Mouse (Mus musculus): ENCODE results near the gene Kmo. TPM values are rescaled to one million over a fixed set of nuclear protein-coding genes. Genes with fewer than 3 reads are reported as not detected.

Kmo gene
- 1.1 TPM in 2 replicates for polyA plus RNA-seq (2015; fragmentation: Nextera tagmentation; extraction: Ambion mirVana)

DNA sequence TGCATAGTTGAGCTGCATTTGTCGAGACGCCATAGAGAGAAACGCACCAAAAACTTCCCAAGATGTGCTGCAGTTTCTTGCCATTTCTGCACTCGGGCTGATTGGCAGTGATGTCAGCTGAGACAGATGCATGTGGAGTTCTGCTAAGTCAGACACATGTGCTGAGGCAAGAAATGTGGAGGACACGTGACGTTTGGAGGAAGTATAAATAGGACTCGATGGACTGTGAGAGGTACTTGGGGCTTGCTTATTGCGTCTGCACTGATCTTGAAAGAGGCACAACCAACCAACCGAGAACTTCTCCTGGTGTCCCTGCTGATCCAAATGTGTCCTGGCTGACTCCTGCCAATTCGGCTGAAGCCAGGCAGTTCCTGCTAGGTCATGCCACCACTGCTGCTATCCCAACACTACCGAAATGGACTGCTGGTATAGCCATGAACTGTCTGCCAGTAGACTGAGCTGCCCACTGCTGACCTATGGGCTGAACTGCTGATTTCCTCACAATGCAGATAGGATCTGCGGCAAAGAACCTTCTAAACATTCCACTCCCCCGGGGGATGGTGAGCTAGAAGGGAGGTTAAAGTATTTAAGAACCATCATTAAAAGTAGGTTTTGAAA is at the start of gene Kmo:
TSS of gene Kmo (plus strand) at position 568 of the 618 bp plus-strand sequence.
- no peak within 1 kb of the TSS for H3K27ac ChIP-seq
- no peak within 1 kb of the TSS for H3K9ac ChIP-seq
- H3K4me3 ChIP-seq (replicated peaks) = no peak within 1 kb of the TSS
- no peaks in the 10 kb centered on the region for H3K27me3 ChIP-seq (replicated peaks)
- 90% methylated on average over 13 of the region's 13 CpGs for WGBS
- H3K4me1 ChIP-seq = peaks cover 10% of the 10 kb centered on the region
- H3K9me3 ChIP-seq = no peaks in the 10 kb centered on the region
- H3K4me2 ChIP-seq = no peak within 1 kb of the TSS
- peaks cover 28% of the 10 kb centered on the region for H3K36me3 ChIP-seq
- ATAC-seq (ENCODE audit: insufficient read depth, low FRiP score, low read depth) = no peak

GRCm38 (mm10) chr1:175574129-175574528 is 46.1 kb upstream of the Kmo start:
- H3K36me3 ChIP-seq = no peaks in the 10 kb centered on the region
- H3K9ac ChIP-seq = no peak overlapping the region
- H3K27ac ChIP-seq = no peak overlapping the region
- no peaks in the 10 kb centered on the region for H3K27me3 ChIP-seq (replicated peaks)
- WGBS = 85% methylated on average over 2 of the region's 2 CpGs
- no peak overlapping the region for H3K4me3 ChIP-seq (replicated peaks)
- H3K4me2 ChIP-seq = no peak overlapping the region
- no peaks in the 10 kb centered on the region for H3K4me1 ChIP-seq
- ATAC-seq (ENCODE audit: insufficient read depth, low FRiP score, low read depth) = no peak
- H3K9me3 ChIP-seq = no peaks in the 10 kb centered on the region

GRCm38 (mm10) chr1:175578425-175579096 is 41.6 kb upstream of the Kmo start:
- no peak overlapping the region for H3K4me3 ChIP-seq (replicated peaks)
- H3K9ac ChIP-seq = no peak overlapping the region
- no peaks in the 10 kb centered on the region for H3K9me3 ChIP-seq
- H3K4me2 ChIP-seq = no peak overlapping the region
- H3K4me1 ChIP-seq = no peaks in the 10 kb centered on the region
- 63% methylated on average over 2 of the region's 2 CpGs for WGBS
- no peak for ATAC-seq (ENCODE audit: insufficient read depth, low FRiP score, low read depth)
- H3K27me3 ChIP-seq (replicated peaks) = no peaks in the 10 kb centered on the region
- H3K36me3 ChIP-seq = no peaks in the 10 kb centered on the region
- H3K27ac ChIP-seq = no peak overlapping the region

DNA sequence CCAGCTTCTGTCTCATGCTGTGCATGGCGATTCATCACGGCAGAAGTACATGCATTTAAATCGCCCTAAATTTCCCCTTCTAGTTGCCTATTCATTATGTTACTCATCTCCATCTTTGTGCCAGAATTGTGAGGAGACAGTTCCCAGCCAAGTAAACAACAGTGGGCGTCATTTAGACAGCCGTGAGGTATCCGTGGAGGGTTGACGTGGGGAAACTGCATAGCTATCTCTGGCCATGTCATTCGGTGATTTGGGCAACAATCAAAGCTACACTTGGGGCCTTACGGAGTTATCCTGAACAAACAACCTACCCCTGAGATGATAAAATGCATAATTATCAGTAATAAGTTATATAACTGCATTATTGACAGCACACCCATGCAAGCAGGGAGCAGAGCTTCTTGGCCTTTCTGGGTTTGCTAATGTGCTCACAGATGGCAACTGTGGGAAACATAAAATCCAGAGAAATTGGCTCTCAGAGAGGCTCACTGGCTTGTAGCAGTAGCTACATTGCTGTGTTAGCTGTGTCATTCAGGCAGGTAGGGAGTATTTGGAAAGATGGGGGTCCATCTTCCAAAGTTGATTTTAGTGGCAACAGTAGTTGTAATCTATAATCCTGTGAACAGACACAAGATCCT is 40.5 kb upstream of the Kmo start:
- H3K4me3 ChIP-seq (replicated peaks) = no peak overlapping the region
- no peaks in the 10 kb centered on the region for H3K27me3 ChIP-seq (replicated peaks)
- WGBS = 78% methylated on average over 9 of the region's 9 CpGs
- H3K9ac ChIP-seq = no peak overlapping the region
- no peak for ATAC-seq (ENCODE audit: insufficient read depth, low FRiP score, low read depth)
- no peaks in the 10 kb centered on the region for H3K36me3 ChIP-seq
- no peaks in the 10 kb centered on the region for H3K9me3 ChIP-seq
- H3K4me2 ChIP-seq = no peak overlapping the region
- no peaks in the 10 kb centered on the region for H3K4me1 ChIP-seq
- H3K27ac ChIP-seq = no peak overlapping the region

DNA sequence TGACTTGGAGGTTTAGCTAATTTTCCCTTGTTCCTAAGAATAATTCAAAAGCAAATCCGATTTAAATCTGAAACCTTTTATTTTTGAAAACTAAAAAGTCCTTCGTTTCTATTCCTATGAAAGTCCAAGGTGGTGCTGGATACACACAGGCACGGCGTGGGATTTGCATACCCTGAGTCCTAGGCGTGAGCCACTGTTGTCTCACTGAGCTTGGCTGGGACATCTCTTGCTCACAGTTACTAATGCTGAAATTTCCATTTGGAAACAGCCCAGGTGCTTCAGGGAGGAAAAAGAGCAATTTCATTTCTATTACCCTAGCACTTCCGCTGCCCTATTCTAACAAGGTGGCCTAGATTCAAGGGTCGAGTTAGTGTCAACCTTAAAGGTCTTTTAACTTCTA is 39.8 kb upstream of the Kmo start:
- Histone ChIP-seq H3K9me3 (no peaks in the 10 kb centered on the region), H3K4me2 (no peak overlapping the region), H3K27ac (no peak overlapping the region), H3K4me1 (no peaks in the 10 kb centered on the region), H3K4me3 (replicated peaks) (no peak overlapping the region), H3K27me3 (replicated peaks) (no peaks in the 10 kb centered on the region), H3K36me3 (no peaks in the 10 kb centered on the region), H3K9ac (no peak overlapping the region)
- no peak for ATAC-seq (ENCODE audit: insufficient read depth, low FRiP score, low read depth)
- 84% methylated on average over 7 of the region's 7 CpGs for WGBS

DNA sequence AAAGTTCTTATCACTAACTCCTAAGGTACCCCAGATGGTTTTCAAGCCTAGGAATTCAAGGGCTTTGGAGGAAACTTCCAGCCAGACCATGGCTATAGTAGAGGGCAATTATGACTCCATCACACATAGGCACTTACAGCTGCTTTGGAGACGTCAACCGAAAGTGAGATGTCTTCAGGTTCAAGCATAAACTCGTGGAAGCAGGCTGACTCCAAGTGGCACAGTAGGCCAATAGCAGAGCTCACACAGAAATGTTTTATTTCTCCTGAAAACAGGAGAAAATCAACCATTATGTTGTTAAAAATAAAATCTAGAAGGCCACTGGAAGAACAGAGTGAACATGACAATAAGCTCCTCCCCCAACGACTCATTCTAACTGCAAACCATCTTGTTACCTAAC is 37.4 kb upstream of the Kmo start:
- no peaks in the 10 kb centered on the region for H3K27me3 ChIP-seq (replicated peaks)
- WGBS = 77% methylated on average over 4 of the region's 4 CpGs

GRCm38 (mm10) chr1:175585267-175585666 is 34.9 kb upstream of the Kmo start:
- no peaks in the 10 kb centered on the region for H3K36me3 ChIP-seq
- no peak for ATAC-seq (ENCODE audit: insufficient read depth, low FRiP score, low read depth)
- no peaks in the 10 kb centered on the region for H3K9me3 ChIP-seq
- H3K9ac ChIP-seq = no peak overlapping the region
- H3K27me3 ChIP-seq (replicated peaks) = no peaks in the 10 kb centered on the region
- no peak overlapping the region for H3K4me2 ChIP-seq
- H3K4me3 ChIP-seq (replicated peaks) = no peak overlapping the region
- H3K27ac ChIP-seq = no peak overlapping the region
- H3K4me1 ChIP-seq = no peaks in the 10 kb centered on the region
- 57% methylated on average over 2 of the region's 2 CpGs for WGBS

More for the DNA sequence above, 37.4 kb upstream of the Kmo start:
- no peak overlapping the region for H3K4me3 ChIP-seq (replicated peaks)
- no peaks in the 10 kb centered on the region for H3K9me3 ChIP-seq
- no peak for ATAC-seq (ENCODE audit: insufficient read depth, low FRiP score, low read depth)
- no peak overlapping the region for H3K9ac ChIP-seq
- no peaks in the 10 kb centered on the region for H3K4me1 ChIP-seq
- no peaks in the 10 kb centered on the region for H3K36me3 ChIP-seq
- no peak overlapping the region for H3K27ac ChIP-seq
- no peak overlapping the region for H3K4me2 ChIP-seq

DNA sequence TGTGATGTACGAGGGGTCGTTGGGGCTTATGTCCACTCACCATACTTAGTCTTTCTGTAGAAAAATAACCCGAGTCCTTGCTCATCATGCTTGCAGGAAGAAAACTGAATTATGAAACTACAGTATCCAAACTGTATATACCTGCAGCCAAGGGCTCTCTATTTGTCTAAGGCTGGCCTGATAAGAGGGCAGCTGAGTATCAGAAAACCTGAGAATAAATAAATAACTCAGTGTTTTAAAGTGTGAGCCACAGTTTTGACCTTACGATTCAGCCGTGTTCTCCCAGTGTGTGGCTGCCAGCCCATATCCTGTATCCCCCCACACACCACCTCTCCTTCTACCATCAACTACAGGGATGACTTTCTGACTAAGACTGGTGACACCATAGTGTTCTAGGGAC is 33.5 kb upstream of the Kmo start:
- ATAC-seq (ENCODE audit: insufficient read depth, low FRiP score, low read depth) = peak; percentile 56; the same call in 1 of the 2 replicates
- H3K36me3 ChIP-seq = no peaks in the 10 kb centered on the region
- H3K4me2 ChIP-seq = no peak overlapping the region
- H3K4me1 ChIP-seq = no peaks in the 10 kb centered on the region
- H3K9ac ChIP-seq = no peak overlapping the region
- no peaks in the 10 kb centered on the region for H3K9me3 ChIP-seq
- no peak overlapping the region for H3K27ac ChIP-seq
- 65% methylated on average over 5 of the region's 5 CpGs for WGBS
- H3K4me3 ChIP-seq (replicated peaks) = no peak overlapping the region
- H3K27me3 ChIP-seq (replicated peaks) = no peaks in the 10 kb centered on the region

GRCm38 (mm10) chr1:175592832-175593231 is 27.3 kb upstream of the Kmo start:
- no peak overlapping the region for H3K27ac ChIP-seq
- H3K4me1 ChIP-seq = no peaks in the 10 kb centered on the region
- no peak for ATAC-seq (ENCODE audit: insufficient read depth, low FRiP score, low read depth)
- H3K27me3 ChIP-seq (replicated peaks) = no peaks in the 10 kb centered on the region
- H3K4me3 ChIP-seq (replicated peaks) = no peak overlapping the region
- no peaks in the 10 kb centered on the region for H3K36me3 ChIP-seq
- no peak overlapping the region for H3K9ac ChIP-seq
- H3K9me3 ChIP-seq = no peaks in the 10 kb centered on the region
- no peak overlapping the region for H3K4me2 ChIP-seq
- WGBS = 90% methylated on average over 1 of the region's 1 CpGs

DNA sequence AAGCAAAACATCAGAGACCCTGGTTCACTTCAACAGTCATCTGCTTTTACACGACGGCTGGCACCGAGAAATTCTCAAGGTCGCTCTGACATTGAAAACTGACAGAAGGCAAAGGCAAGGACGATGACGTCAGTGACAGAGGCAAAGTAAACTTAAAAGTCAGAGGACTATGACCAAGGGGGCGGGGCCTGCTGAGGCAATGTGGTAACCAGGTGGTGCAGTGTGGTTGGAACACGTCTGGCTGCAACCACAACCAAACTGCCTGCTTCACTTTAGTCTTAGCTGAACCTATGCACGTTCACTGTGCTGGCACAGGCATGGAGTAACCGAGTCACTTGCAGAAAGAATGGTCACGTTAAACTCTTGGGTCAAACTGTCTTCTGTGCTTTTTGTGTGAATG is 17.9 kb upstream of the Kmo start:
- H3K4me3 ChIP-seq (replicated peaks) = no peak overlapping the region
- H3K4me2 ChIP-seq = no peak overlapping the region
- no peaks in the 10 kb centered on the region for H3K27me3 ChIP-seq (replicated peaks)
- ATAC-seq (ENCODE audit: insufficient read depth, low FRiP score, low read depth) = peak; percentile 57; the same call in 1 of the 2 replicates
- peaks cover 21% of the 10 kb centered on the region for H3K36me3 ChIP-seq
- H3K4me1 ChIP-seq = no peaks in the 10 kb centered on the region
- H3K9me3 ChIP-seq = no peaks in the 10 kb centered on the region
- WGBS = 83% methylated on average over 11 of the region's 11 CpGs
- no peak overlapping the region for H3K9ac ChIP-seq
- H3K27ac ChIP-seq = no peak overlapping the region

- Histone ChIP-seq H3K9me3 (no peaks in the 10 kb centered on the region), H3K4me3 (replicated peaks) (no peak overlapping the region), H3K4me1 (no peaks in the 10 kb centered on the region), H3K36me3 (peaks cover 26% of the 10 kb centered on the region), H3K9ac (no peak overlapping the region), H3K4me2 (no peak overlapping the region), H3K27ac (no peak overlapping the region), H3K27me3 (replicated peaks) (no peaks in the 10 kb centered on the region)
- WGBS = 56% methylated on average over 6 of the region's 6 CpGs
- ATAC-seq (ENCODE audit: insufficient read depth, low FRiP score, low read depth) = no peak
Observed at GRCm38 (mm10) chr1:175603390-175603789, 16.8 kb upstream of the Kmo start.

DNA sequence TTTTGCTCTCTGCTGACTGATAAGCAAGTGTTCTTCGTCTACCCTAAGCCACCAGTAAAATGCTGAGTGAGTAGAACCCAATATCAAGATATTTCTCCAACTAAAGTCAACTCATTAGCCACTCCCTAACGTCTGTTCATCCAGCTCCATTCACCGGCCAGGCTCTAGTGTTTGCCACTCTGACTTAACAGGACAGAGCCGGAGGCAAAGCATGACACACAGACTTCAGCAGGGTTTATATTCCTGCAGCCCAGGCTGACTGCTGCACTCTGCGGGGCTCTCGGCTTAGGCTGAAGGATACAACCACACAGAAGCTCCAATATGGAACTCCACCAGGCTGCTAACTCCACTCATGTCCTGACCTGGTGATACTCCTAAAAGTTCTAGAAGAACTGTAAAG is 12.9 kb upstream of the Kmo start:
- Histone ChIP-seq H3K4me2 (no peak overlapping the region), H3K9ac (no peak overlapping the region), H3K27me3 (replicated peaks) (no peaks in the 10 kb centered on the region), H3K27ac (peak overlapping the region; percentile 54), H3K4me1 (no peaks in the 10 kb centered on the region), H3K4me3 (replicated peaks) (no peak overlapping the region), H3K9me3 (no peaks in the 10 kb centered on the region), H3K36me3 (peaks cover 33% of the 10 kb centered on the region)
- 73% methylated on average over 6 of the region's 6 CpGs for WGBS
- ATAC-seq (ENCODE audit: insufficient read depth, low FRiP score, low read depth) = peak; percentile 68

Measured in stomach, embryonic 15.5 days (tissue).